Mouse (Mus musculus) gastrocnemius, adult 2 months (tissue): Measurements from ENCODE around the gene Slc8a1. TPM values are rescaled to one million over a fixed set of nuclear protein-coding genes. Genes with fewer than 3 reads are reported as not detected.

Experiments used
- DNase-seq: peaks from one replicate; pipeline ENCODE4 v3.0.0; 2022
- H3K27ac ChIP-seq: fragments of 200-600 bp; 2 replicates; pipeline ENCODE4 v1.8.1; 2022; ENCODE audit warnings: mild to moderate bottlenecking
- H3K4me3 ChIP-seq: fragments of 200-600 bp; 2 replicates; pipeline ENCODE4 v1.8.1; 2022; ENCODE audit warnings: mild to moderate bottlenecking, moderate library complexity
- CTCF ChIP-seq: fragments of 200-600 bp; IDR thresholded peaks from 2 replicates; pipeline ENCODE4 v1.8.1; 2022; ENCODE audit warnings: antibody characterized with exemption, mild to moderate bottlenecking, moderate library complexity
- intact Hi-C: fragments of 180-260 bp; cut with DNase I; formaldehyde crosslinking; loops from one replicate; pipeline ENCODE4 v1.15.1; 2025
- total RNA-seq, 2 experiments: library from RNA; stranded (reverse); gene quantifications; 2 replicates each; pipeline ENCODE4 v1.2.3; 2021

The Slc8a1 gene
- total RNA-seq, 2 experiments from 2014 or later, result 15.9 to 19.9 TPM

DNA sequence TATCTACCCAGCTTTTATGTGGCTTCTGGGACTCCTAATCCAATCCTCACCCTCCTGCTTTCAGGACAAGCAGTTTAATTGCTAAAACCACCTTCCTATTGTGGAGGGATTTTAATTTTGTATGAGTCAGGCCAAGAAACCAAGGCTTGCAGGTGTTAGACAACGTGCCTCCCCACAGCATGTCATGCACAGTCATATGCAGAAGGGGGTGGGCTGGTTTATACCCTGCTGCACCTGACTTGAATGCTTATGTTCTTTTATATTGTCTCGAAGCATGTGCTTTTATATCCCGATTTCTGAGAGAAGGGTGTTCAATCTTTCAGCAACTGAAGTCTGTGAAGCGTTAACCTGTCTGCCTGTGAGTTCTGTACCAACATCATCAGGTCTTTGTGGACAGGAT is 334.0 kb downstream of the Slc8a1 start:
- no peak for TF ChIP-seq CTCF
- 0 out of 2 replicates have a peak overlapping the region, but pooled peaks have one; percentile 64 for H3K27ac ChIP-seq
- H3K4me3 ChIP-seq, result no peak overlapping the region
- intact Hi-C loops, result loop anchor here (10.0 kb wide), 1 partner anchor 381 kb away; no protein-coding TSS in a partner anchor
- no peak for DNase-seq

DNA sequence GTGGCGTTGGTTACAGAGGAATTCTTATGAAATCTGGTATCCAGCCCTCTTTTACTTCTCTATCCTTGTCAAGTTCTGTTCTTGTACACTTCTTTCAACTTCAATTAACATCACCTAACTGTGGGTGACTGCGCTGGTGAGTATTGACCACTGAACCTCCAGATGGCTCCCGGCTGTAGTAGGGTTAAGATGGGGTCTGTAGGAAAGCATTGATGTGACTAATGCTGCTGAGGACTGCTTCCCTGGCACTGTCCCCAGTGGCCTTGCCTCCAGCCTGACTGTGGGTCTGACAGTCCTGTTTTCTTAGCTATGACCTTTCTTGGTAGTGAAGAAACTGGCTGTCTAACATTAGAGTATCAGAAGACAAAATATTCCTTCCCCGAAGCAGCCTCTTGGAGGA is 335.1 kb downstream of the Slc8a1 start:
- peak; percentile 41 for DNase-seq
- no peak for TF ChIP-seq CTCF
- H3K27ac ChIP-seq, result peak overlapping the region; percentile 64

DNA sequence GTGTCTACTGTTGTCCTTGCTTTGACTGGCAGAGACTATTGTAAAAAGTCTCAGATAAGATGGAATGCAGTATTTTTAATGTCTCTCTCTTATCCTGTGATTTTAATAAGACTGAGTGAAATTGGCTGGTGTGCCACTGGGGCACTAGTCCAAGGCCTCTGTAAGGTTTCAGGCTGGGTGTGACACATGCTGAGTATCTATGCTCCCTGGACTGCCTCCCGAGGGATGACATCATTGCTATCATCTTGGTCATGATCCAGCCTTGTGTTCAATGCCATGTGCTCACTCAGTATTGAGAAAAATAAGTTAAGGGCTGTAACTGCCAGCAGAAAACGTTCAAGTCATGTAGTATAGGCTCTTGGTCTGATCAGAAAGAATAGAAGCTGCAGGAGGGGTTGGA is 335.5 kb downstream of the Slc8a1 start:
- Histone ChIP-seq H3K4me3 (no peak overlapping the region), H3K27ac (peak overlapping the region; percentile 64)
- DNase-seq, result peak; percentile 78
- TF ChIP-seq CTCF, result no peak
- intact Hi-C loops, result loop anchor here (10.0 kb wide), 1 partner anchor 382 kb away; no protein-coding TSS in a partner anchor

More for the DNA sequence above, 335.1 kb downstream of the Slc8a1 start:
- intact Hi-C loops, result loop anchor here (10.0 kb wide), 1 partner anchor 382 kb away; no protein-coding TSS in a partner anchor
- H3K4me3 ChIP-seq, result no peak overlapping the region

DNA sequence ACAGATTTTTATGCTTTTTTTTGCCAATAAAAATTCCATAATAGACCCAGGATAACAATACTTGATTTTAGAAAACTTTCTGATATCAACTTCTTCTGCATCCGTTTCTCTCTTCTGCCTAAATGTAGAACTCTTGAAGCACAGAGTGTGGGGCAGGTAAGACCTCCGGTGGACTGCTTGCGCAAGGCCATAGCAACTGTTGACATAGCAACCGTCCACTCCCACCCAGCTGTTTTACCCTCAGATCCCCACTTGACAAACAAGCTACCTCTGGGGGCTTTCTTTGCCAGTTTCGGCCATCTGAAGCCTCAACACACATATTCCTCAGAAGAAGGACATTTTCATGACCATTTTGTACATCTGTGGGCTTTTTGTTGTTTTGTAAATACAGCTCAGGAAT is 337.8 kb downstream of the Slc8a1 start:
- Histone ChIP-seq H3K4me3 (no peak overlapping the region), H3K27ac (no peak overlapping the region)
- no peak for TF ChIP-seq CTCF
- no peak for DNase-seq
- intact Hi-C loops, result loop anchor here (10.0 kb wide), 1 partner anchor 384 kb away; no protein-coding TSS in a partner anchor

DNA sequence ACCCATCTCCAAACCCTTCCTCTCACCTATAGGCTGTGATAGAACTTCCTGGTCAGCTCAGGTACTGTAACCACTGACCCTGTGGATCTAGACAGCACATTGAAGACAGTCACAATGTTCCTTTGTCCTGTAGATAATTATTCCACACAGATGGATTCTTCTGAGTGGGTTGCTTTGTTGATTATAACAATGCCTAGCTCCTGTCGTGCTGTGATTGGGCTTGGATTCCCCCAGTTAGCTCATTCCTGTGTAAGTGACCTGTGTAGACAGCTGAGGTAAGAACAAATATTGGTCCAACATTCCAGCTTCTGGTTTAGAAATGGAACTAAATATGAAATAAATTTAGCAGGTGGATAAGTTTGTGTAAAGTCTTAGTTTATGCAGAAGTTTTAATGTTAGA is 340.7 kb downstream of the Slc8a1 start:
- intact Hi-C loops, result no loop called here
- H3K4me3 ChIP-seq, result no peak overlapping the region
- no peak for TF ChIP-seq CTCF
- DNase-seq, result no peak
- no peak overlapping the region for H3K27ac ChIP-seq

DNA sequence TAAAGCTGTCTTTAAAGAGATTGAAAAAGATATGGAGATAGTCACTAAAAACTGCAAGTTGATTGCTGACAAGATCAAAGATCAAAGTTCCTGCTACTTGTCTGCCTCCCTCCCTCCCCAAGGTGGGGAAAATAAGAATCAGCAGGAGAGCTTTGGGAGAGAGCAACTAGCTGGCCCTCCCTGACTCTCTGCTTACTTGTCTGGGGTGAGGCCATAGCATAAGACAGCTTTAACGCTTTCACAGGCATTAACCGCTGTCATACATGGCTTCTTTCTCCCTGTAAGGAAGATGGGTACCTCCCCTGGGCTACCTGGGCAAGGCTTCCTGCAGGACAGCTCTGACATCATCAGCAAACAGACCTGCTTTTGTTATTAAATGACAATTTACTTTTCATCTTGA is 344.1 kb downstream of the Slc8a1 start:
- no peak overlapping the region for H3K4me3 ChIP-seq
- intact Hi-C loops, result no loop called here
- no peak for DNase-seq
- no peak overlapping the region for H3K27ac ChIP-seq
- no peak for TF ChIP-seq CTCF

DNA sequence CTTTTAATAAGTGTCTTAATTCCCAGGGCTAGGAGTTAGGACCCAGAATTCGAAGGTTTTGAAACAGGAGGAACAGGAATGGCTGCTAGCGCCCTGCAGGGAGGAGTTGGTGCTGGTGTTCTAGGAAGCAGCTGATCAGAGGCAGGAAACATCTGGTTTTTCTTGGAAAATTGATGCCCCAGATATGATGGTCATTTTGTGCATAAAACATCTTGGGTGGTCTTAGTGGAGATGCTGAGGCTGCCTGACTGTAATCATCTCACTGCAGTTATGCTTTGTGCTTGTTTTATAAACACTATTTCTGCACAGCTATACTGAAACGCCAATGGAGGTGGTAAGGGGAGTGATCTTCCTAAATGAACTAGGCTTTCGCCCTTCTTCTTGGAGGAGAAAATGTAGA is 345.1 kb downstream of the Slc8a1 start:
- no peak for TF ChIP-seq CTCF

DNA sequence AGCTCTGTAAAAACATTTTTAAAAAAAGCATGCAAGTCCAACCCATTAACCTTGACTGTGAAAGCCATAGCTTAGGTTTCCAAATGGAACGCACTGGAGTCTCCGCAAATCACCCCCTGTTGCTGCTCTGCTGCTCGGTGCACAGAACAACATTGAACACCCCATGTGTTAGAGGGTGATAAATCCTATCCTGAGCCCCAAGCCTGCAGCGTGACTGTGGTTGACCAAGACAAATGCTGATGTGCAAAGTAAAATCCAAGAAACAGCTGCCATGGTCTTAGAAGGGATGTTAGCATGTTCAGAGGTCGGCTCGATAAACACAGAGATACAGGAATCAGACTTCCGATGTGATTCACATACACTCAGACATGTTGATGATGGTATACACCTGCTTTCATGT is 346.7 kb downstream of the Slc8a1 start:
- Histone ChIP-seq H3K27ac (no peak overlapping the region), H3K4me3 (no peak overlapping the region)
- no peak for TF ChIP-seq CTCF
- DNase-seq, result no peak
- intact Hi-C loops, result no loop called here

More for the DNA sequence above, 345.1 kb downstream of the Slc8a1 start:
- intact Hi-C loops, result no loop called here
- Histone ChIP-seq H3K27ac (no peak overlapping the region), H3K4me3 (no peak overlapping the region)
- DNase-seq, result no peak

DNA sequence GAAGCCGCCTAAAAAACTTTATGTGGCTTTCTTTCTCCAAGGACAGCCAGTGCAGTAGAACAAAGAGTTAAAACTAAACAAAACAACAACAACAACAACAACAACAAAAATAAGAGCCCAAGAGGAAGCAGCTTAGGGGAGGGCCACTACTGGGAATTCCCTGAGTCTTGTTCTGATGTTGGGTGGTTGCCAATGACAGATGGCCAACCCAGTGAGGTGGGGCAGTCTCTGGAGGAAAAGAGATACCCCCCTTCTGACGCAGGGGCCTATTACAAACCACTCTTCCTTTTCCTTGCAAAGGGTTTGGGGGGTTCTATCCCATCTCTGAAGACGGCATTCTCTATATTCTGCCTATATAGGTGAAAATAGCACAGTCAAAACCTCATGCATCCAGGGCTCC is 347.4 kb downstream of the Slc8a1 start:
- no peak for TF ChIP-seq CTCF
- no peak for DNase-seq
- no peak overlapping the region for H3K4me3 ChIP-seq
- intact Hi-C loops, result no loop called here
- H3K27ac ChIP-seq, result no peak overlapping the region

DNA sequence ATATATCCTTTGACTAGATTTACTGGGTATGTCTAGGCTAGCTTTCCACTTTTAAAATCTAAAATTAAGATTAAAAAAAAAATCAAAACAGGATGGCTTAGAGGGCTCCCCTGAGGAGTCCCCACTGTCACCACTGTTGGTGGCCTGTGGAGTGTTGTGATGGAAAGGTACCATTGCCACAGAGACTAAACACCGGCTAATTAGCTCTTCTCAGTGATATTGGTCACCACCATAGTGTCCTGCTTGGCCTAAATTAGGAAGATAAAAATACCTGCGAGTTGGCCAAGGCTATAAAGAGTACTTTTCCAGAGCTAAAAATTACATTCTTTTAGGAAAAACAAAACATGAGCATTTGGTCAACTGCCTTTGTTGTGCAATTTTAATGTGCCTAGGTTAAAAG is 352.1 kb downstream of the Slc8a1 start:
- Histone ChIP-seq H3K4me3 (no peak overlapping the region), H3K27ac (no peak overlapping the region)
- no peak for TF ChIP-seq CTCF
- intact Hi-C loops, result no loop called here
- DNase-seq, result no peak

DNA sequence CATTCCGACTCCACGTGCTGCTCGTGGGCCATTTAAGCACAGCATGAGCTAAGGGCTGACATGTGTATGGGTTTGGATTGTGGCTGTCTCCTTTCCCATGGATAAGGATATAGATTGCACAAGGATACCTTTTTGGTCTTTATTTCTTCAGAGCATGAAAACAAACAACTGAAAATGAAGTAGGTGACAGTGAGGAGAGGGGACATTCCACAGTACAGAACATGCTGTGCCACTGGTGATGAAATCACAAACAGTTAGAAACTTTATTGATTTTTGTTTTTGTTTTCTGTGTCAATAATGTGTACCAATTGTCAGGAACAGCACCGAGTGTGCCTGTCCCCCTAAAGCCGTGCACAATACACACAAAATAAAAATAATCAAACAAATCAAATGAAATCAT is 352.7 kb downstream of the Slc8a1 start:
- no peak for DNase-seq
- H3K27ac ChIP-seq, result no peak overlapping the region
- intact Hi-C loops, result no loop called here
- no peak overlapping the region for H3K4me3 ChIP-seq
- TF ChIP-seq CTCF, result no peak

DNA sequence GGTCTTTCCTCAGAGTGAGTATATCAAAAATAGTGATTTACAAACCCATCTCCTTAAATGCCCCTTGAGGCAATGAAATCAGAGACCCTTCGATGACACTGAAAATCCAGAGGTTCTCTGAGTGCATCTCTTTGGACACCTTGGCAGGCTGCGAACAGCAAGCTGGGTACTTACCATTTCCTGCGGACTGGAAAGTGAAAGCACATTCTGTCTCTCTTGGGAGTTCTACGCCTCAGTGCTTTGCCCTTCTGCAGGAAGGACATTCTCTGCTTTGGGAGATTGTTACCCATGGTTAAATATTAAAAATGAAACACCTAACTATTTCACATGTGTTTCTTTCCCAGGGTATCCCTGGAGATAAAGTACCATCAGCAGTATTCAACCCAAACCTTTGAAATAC is 354.7 kb downstream of the Slc8a1 start:
- no peak for TF ChIP-seq CTCF
- intact Hi-C loops, result no loop called here
- Histone ChIP-seq H3K4me3 (no peak overlapping the region), H3K27ac (no peak overlapping the region)
- DNase-seq, result no peak

DNA sequence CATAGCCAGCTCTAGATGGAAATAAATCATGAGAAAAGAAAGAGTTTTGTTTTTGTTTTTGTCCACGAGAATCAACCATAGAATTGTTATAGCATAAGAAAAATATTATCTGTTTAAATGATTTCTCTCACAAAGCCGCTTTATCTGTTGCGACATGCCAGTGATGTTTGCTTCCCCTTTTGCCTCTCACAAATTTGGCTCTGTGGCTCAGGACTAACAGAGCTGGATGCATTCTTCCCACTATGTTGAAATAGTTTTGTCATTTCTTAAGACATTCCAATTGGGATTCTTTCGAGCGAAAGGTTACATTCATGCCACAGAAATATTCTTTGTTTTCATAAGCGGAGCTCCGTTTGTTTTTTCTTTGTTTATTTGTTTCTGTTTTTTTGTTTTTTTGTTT is 359.7 kb downstream of the Slc8a1 start:
- Histone ChIP-seq H3K4me3 (no peak overlapping the region), H3K27ac (peak overlapping the region; percentile 43; the same call in 1 of the 2 replicates)
- no peak for TF ChIP-seq CTCF
- no peak for DNase-seq
- intact Hi-C loops, result no loop called here

DNA sequence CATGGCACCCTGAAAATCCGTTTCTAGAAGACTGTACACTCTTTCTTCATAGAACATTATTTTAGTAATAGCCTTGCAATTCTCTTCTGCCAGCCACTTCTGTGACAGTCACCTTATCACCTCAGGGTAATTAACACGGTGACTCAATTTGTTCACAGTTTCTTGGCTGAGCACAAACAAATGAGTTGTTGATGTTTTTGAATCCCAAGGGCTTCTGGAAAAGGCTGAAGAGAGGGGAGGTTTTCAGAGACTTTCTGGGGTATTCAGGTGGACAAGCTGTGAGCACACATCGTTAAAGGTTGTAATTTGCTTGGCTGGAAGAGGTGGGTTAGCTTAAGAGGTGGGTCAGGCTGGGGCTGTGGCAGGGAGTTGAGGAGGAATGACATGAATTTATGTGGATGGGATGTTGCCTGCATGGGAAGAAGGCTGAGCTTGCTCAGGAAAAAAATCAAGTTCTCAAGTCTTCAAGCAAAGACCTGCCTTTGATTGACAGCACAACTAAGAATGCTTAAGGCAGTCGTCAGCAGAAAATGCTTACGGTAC is 360.3 kb downstream of the Slc8a1 start:
- TF ChIP-seq CTCF, result no peak
- intact Hi-C loops, result no loop called here
- DNase-seq, result no peak
- Histone ChIP-seq H3K4me3 (no peak overlapping the region), H3K27ac (peak overlapping the region; percentile 43)
